8 mouse cellular contexts compared by ENCODE assay signal in the genomic region with DNA sequence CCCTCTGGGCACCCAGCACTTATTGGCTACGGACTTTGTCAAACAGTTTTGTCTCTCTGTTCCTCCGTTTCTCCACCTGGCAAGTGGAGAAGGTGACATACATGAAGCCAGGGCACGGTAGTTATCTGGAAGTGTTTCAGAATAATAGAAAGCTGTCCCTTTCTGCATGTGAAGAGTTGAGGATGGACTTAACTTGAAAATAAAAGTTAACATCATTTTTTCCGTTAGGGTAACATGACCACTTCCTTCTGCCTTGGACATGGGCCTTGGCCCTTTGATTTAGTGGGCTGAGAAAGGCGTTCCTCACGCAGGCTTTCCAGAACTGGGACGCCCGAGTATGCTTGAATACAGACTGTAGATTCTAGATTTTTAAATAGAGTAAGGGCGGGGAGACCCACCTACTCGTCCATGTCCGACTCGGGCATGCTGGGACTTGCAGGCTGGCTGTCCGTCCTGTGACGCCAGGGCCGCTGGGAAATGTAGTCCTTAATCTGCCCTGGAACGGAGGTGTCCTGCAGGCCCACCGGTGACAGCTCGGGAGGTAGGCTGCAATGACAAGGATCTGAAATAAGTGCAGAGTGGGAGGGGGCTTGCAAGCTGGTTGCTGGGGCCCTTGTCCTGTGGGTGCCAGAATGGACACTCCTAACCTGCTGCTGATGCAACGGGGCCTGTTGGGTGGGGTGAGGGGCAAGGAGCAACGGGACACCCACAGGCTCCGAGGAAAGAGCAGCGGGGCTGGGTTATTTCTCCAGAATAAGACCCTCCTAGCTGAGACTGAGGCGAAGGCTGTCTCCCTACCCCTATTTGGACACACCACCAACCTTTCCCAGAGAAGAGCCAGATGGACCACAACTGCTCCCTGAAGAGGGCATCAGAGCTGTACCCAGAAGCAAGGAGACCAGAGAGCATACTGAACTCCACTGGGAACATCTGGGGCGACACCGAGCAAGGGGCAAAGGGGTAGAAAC. TPM values are rescaled to one million over a fixed set of nuclear protein-coding genes. Genes with fewer than 3 reads are reported as not detected.
DNase-seq lines count a peak whose midpoint lies in the region; ATAC-seq lines count a peak whose summit lies in the region.

A gene (plus strand): TSS at position 475 of the 968 bp plus-strand sequence.

- DNase-seq in 3T3-L1 (ENCODE audit: low read depth, low spot score) = peak; percentile 76
- peak; percentile 77 for DNase-seq in adrenal gland, postnatal 25 days
- peak; percentile 99 for DNase-seq in heart, adult 11 months
- DNase-seq in kidney, adult 11 months = peak; percentile 84
- DNase-seq in left cerebral cortex, postnatal 4 days = peak; percentile 80
- peak; percentile 93 for DNase-seq in midbrain, embryonic 11.5 days (ENCODE audit: low spot score, missing footprints)
- peak; percentile 71 for DNase-seq in skeletal muscle tissue, adult 2 months (ENCODE audit: low read depth, low spot score)

- no peaks in the 10 kb centered on the region for H3K36me3 ChIP-seq in embryonic facial prominence, embryonic 12.5 days
- H3K36me3 ChIP-seq in midbrain, embryonic 11.5 days (ENCODE audit: control insufficient read depth, insufficient read depth, low read length) = no peaks in the 10 kb centered on the region

- H3K27ac ChIP-seq in embryonic facial prominence, embryonic 12.5 days = 0 out of 2 replicates have a peak within 1 kb of the TSS, but pooled peaks have one; percentile 12
- no peak within 1 kb of the TSS; the same call in 1 of the 2 replicates for H3K27ac ChIP-seq in midbrain, embryonic 11.5 days (ENCODE audit: low read depth, low read length)

- WGBS in embryonic facial prominence, embryonic 12.5 days = 17% methylated on average over 25 of the region's 25 CpGs
- WGBS in midbrain, embryonic 11.5 days = 22% methylated on average over 25 of the region's 25 CpGs

- H3K4me2 ChIP-seq in embryonic facial prominence, embryonic 12.5 days (replicated peaks) = peak within 1 kb of the TSS; percentile 69
- peak within 1 kb of the TSS; percentile 53 for H3K4me2 ChIP-seq in midbrain, embryonic 11.5 days

- peak within 1 kb of the TSS; percentile 64 for H3K9ac ChIP-seq in embryonic facial prominence, embryonic 12.5 days
- H3K9ac ChIP-seq in midbrain, embryonic 11.5 days (ENCODE audit: low read length) = peak within 1 kb of the TSS; percentile 66

- H3K27me3 ChIP-seq in embryonic facial prominence, embryonic 12.5 days = no peaks in the 10 kb centered on the region
- H3K27me3 ChIP-seq in midbrain, embryonic 11.5 days (ENCODE audit: control insufficient read depth, insufficient read depth, low read length) = no peaks in the 10 kb centered on the region

- ATAC-seq in embryonic facial prominence, embryonic 12.5 days (ENCODE audit: insufficient number of reproducible peaks, insufficient read depth, low FRiP score, low TSS enrichment) = peak; percentile 85
- peak; percentile 91 for ATAC-seq in midbrain, embryonic 11.5 days (ENCODE audit: low FRiP score)

- H3K9me3 ChIP-seq in embryonic facial prominence, embryonic 12.5 days = no peaks in the 10 kb centered on the region
- H3K9me3 ChIP-seq in midbrain, embryonic 11.5 days (ENCODE audit: control insufficient read depth, low read length) = no peaks in the 10 kb centered on the region

- peak within 1 kb of the TSS; percentile 60 for H3K4me3 ChIP-seq in embryonic facial prominence, embryonic 12.5 days
- H3K4me3 ChIP-seq in midbrain, embryonic 11.5 days (ENCODE audit: low read depth, low read length) = peak within 1 kb of the TSS; percentile 35

- intact Hi-C loops in left cerebral cortex, postnatal 4 days (cut with DNase I) = no loop called here

- H3K4me1 ChIP-seq in embryonic facial prominence, embryonic 12.5 days = 0 out of 2 replicates have a peak, but pooled peaks cover 3% of the 10 kb centered on the region
- peaks cover 3% of the 10 kb centered on the region; the same call in 1 of the 2 replicates for H3K4me1 ChIP-seq in midbrain, embryonic 11.5 days (ENCODE audit: control insufficient read depth, insufficient read depth, low read length)

RNA-seq across cellular contexts. Expression of the gene that starts here (rescaled TPM):
- 20.9 and 24.8 TPM in 2 replicates for total RNA-seq in adrenal gland, postnatal 25 days (2021)
- 28.7 and 29.5 TPM in 2 replicates for polyA plus RNA-seq in embryonic facial prominence, embryonic 12.5 days (2016; fragmentation: Nextera tagmentation; extraction: Ambion mirVana)
- total RNA-seq in left cerebral cortex, postnatal 4 days (2021) = 10 to 100 TPM; 30.4 to 33.6 TPM
- polyA plus RNA-seq in midbrain, embryonic 11.5 days (2014; fragmentation: Nextera tagmentation; extraction: Ambion mirVana) = 24.6 and 28.2 TPM in 2 replicates
